Mouse (Mus musculus) embryonic facial prominence, embryonic 12.5 days (tissue): ENCODE measurements around the gene Col4a4. TPM values are rescaled to one million over a fixed set of nuclear protein-coding genes. Genes with fewer than 3 reads are reported as not detected.

Experiments
- polyA plus RNA-seq: library from polyadenylated mRNA; unstranded; fragments of >200 nt; fragmentation: Nextera tagmentation; extraction: Ambion mirVana; gene quantifications from 2 replicates; pipeline ENCODE4 v1.2.1, GENCODE M21; 2016

Gene Col4a4
- polyA plus RNA-seq, 1 experiment from 2014 or later, result 0.14 TPM

Other genes with a start within 250 kb of the Col4a4 start
- gene Col4a3, start 72 bp upstream of the Col4a4 start, polyA plus RNA-seq, result 0.12 and 0.14 TPM in 2 replicates
- 213 and 218 TPM in 2 replicates for gene Mff, start 138.0 kb upstream of the Col4a4 start, polyA plus RNA-seq
- gene Tm4sf20, start 181.6 kb upstream of the Col4a4 start, polyA plus RNA-seq, result not detected in 2 replicates
- not detected in 2 replicates for gene Gm47791, start 184.4 kb upstream of the Col4a4 start, polyA plus RNA-seq